Mouse (Mus musculus): ENCODE measurements around the gene Gm10354. TPM values are rescaled to one million over a fixed set of nuclear protein-coding genes. Genes with fewer than 3 reads are reported as not detected.
"Not testable (repeated sequence)": the region's sequence is repeated elsewhere in the genome, so short reads cannot be mapped to it uniquely, and the experiment has no call there.

Gene Gm10354
- polyA plus RNA-seq, 1 experiment from 2014 or later, result not detected

DNA sequence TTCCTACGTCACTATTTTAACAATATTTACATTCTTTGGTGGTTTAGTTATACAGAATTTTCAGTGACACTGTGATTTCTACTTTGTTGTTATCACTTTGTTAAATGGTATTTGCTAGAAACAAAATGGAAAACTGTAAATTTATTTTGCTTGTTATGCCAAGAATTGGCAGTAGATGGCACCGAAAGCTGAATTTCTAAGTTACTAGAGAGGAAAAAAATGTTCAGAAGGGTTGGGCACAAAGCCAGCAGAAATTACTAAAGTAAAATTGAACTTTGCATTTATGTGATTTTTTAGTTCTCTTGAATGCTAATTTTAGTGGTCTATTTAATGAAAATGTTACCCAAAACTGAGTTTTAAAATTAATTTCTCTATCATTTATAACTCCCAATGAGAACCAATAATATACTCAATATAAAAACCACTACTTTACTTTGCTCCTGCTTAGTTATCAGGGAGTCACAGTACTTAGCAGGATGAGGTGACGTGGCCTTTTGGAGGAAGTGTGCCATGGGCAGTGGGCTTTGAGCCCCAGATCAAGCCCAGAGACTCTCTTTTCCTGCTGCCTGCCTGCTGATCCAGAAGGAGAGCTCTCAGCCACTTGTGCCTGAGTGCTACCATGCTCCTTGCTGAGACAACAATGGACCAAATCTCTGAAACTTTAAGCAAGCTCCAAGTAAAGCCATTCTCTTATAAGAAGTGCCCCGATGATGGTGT lies 31.1 kb downstream of the Gm10354 start:
- H3K9me3 ChIP-seq, result peaks cover 14% of the 10 kb centered on the region
- not testable (repeated sequence) for H3K4me1 ChIP-seq; ATAC-seq (ENCODE audit: low FRiP score, low read depth); H3K36me3 ChIP-seq; H3K9ac ChIP-seq; H3K4me2 ChIP-seq (replicated peaks); H3K27me3 ChIP-seq (replicated peaks); H3K27ac ChIP-seq; H3K4me3 ChIP-seq
- 62% methylated on average over 4 of the region's 4 CpGs for WGBS

DNA sequence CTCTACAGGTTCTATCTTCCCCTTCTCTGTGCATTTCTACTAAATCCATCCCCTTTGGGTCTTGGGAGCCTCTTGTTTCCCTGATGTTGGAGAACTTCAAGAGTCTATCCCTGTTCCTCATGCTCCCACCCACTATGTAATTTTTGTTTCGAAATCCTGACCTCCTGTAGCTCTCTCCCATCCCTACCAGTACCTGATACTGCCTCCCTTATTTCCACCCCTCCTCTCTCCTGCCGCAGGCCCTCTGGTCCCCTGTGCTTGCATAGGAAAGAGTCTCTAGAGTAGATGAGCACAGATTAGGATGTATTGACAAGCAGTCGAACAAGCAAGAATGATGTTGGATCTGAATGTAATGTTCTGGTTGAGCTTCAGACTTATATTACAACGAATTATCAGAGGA lies 33.2 kb downstream of the Gm10354 start:
- peaks cover 10% of the 10 kb centered on the region for H3K9me3 ChIP-seq
- not testable (repeated sequence) for ATAC-seq (ENCODE audit: low FRiP score, low read depth); H3K36me3 ChIP-seq; H3K4me3 ChIP-seq; H3K4me2 ChIP-seq (replicated peaks); H3K27me3 ChIP-seq (replicated peaks); H3K9ac ChIP-seq; H3K4me1 ChIP-seq; H3K27ac ChIP-seq
- WGBS, result 71% methylated on average over 4 of the region's 4 CpGs

DNA sequence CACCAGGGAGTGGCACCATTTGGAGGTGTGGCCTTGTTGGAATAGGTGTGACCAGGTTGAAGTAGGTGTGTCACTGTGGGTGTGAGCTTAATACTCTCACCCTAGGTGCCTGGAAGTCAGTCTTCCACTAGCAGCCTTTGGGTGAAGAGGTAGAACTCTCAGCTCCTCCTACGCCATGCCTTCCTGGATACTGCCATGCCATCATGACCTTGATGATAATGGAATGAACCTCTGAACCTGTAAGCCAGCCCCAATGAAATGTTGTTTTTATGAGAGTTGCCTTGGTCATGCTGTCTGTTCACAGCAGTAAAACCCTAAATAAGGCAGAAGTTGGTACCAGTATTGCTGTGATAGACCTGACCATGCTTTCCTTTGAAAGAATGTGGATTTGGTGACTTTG lies 37.7 kb downstream of the Gm10354 start:
- not testable (repeated sequence) for H3K9ac ChIP-seq; ATAC-seq (ENCODE audit: low FRiP score, low read depth); H3K27me3 ChIP-seq (replicated peaks); H3K4me1 ChIP-seq; H3K4me2 ChIP-seq (replicated peaks); H3K36me3 ChIP-seq; H3K4me3 ChIP-seq; H3K27ac ChIP-seq; H3K9me3 ChIP-seq
- WGBS, result 87% methylated on average over 1 of the region's 1 CpGs

DNA sequence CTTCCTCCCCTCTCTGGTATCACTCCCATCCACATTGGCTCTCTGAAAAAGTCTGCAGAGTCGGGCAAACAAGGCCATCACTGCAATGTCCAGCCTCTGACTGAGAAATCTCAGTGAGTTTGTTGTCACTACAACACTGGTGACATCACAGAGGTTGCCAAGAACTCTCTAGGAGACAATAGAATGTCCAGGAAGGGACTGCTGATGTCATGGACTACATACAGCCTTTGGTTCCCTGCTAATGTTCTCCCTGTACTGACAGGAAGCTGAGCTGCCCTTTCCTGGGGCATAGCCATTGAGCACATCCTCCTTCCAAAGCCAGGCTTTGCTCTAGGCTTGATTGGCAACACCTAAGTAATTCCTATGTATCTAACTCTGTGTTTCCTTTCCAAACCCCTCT lies 40.4 kb downstream of the Gm10354 start, which contains the start of gene Speer4e:
Speer4e (minus strand) TSS at position 101 of the 400 bp plus-strand sequence.
- H3K9me3 ChIP-seq; H3K36me3 ChIP-seq; H3K9ac ChIP-seq; H3K4me3 ChIP-seq; H3K4me2 ChIP-seq (replicated peaks); H3K27ac ChIP-seq; H3K27me3 ChIP-seq (replicated peaks); ATAC-seq (ENCODE audit: low FRiP score, low read depth); H3K4me1 ChIP-seq: not testable (repeated sequence)
- 52% methylated on average over 1 of the region's 1 CpGs for WGBS

DNA sequence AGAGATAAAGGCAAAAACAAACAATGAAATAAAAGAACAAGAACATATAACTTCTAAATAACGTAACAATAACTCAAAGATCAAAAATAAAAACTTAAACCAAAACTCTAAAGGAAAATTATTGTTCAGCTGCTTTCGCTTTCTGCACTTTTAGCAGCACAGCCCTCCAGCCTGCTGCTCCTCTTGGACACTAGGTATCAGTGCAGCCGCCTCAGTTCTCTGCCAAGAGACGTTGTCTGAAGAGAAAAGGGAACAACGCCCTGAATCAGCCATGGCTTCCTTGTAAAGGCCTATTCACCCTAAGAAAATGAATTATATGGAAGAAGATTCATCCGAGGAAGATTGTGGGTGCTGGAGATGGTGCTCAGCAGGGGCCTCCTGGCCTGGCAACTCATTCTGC lies 45.0 kb downstream of the Gm10354 start:
- not testable (repeated sequence) for ATAC-seq (ENCODE audit: low FRiP score, low read depth); H3K36me3 ChIP-seq; H3K9ac ChIP-seq; H3K4me3 ChIP-seq; H3K4me2 ChIP-seq (replicated peaks); H3K9me3 ChIP-seq; H3K27ac ChIP-seq; H3K4me1 ChIP-seq; H3K27me3 ChIP-seq (replicated peaks)
- WGBS, result 76% methylated on average over 5 of the region's 6 CpGs

DNA sequence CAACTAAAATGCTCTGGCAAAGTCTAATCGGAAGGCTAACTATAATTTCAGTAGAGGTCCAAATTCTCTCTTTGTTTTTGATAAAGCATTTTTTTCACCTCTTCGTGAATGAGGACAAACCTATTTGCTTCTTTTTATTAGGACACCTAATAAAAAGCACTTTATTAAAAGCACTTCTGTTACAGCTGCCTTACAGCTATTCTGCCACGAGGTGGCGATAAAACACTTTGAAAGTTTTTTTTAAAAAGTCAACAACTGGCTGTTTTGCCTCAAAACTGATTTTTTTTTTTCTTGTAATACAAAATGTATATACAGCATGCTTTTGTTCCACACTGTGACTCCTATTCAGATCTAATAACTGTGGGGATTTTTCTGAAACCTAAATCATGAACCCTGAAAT lies 51.7 kb downstream of the Gm10354 start:
- H3K9me3 ChIP-seq; ATAC-seq (ENCODE audit: low FRiP score, low read depth); H3K4me3 ChIP-seq; H3K36me3 ChIP-seq; H3K27me3 ChIP-seq (replicated peaks); H3K4me2 ChIP-seq (replicated peaks); H3K9ac ChIP-seq; H3K27ac ChIP-seq; H3K4me1 ChIP-seq: not testable (repeated sequence)
- 30% methylated on average over 4 of the region's 4 CpGs for WGBS

Other genes starting within 250 kb of the Gm10354 start
- gene Gm9758, start 64.0 kb downstream of the Gm10354 start, polyA plus RNA-seq (2016; fragmentation: Nextera tagmentation; extraction: Ambion mirVana), result not detected in 2 replicates
- gene Speer4e, start 40.5 kb downstream of the Gm10354 start, polyA plus RNA-seq (2016; fragmentation: Nextera tagmentation; extraction: Ambion mirVana), result not detected in 2 replicates
- not detected in 2 replicates for gene Gm17019, start 54.1 kb upstream of the Gm10354 start, polyA plus RNA-seq (2016; fragmentation: Nextera tagmentation; extraction: Ambion mirVana)